Mouse (Mus musculus): ENCODE results near the gene Nelfa. TPM values are rescaled to one million over a fixed set of nuclear protein-coding genes. Genes with fewer than 3 reads are reported as not detected.
"Not testable (repeated sequence)": the region's sequence is repeated elsewhere in the genome, so short reads cannot be mapped to it uniquely, and the experiment has no call there.

Nelfa gene
- polyA plus RNA-seq, 1 experiment = 22.0 TPM

DNA sequence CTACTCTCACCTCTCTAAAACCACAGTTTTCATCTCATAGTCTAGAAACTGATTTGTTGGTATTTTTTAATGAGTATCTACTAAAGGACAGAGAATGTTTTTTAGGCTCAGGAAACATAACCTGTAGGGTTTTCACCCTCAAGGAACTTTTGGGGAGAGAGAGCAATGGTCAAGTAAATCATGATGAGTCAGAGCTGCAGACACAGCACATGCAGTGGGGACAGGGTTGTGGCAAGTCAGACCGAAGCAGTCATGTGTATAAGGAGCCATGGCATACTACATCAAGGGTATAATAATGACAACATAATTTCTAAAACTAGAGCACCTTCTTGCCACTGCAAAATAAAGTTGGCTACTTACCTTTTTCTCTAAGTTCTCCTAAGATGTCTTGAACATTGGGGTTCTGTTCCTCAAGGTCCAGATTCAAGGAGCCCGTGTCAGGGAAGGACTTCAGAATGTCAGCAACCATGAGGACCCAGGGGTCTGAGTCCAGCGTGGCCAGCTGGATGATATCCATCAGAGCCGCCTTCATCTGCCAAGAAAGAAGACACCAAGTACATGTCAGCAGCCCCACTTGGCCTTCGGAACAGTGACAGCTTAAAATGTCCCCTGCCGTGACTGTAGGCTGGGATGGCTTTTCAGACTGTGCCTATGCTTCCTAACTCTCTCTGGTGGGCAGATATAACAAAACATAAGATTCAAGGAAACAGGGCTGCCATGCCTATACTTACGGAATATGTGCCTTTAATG, 14.6 kb downstream of the Nelfa start:
- H3K4me1 ChIP-seq (ENCODE audit: control insufficient read depth, insufficient read depth, low read length) = no peaks in the 10 kb centered on the region
- H3K4me3 ChIP-seq (ENCODE audit: insufficient read depth, low read length) = no peak overlapping the region
- no peak for TF ChIP-seq POLR2A (IDR thresholded peaks at IDR 0.05; ENCODE audit: low read depth, low read length)
- no peak for TF ChIP-seq CTCF (IDR thresholded peaks at IDR 0.05; ENCODE audit: borderline replicate concordance, insufficient read depth, low read length)
- H3K27ac ChIP-seq (ENCODE audit: insufficient read depth, low read length) = no peak overlapping the region

DNA sequence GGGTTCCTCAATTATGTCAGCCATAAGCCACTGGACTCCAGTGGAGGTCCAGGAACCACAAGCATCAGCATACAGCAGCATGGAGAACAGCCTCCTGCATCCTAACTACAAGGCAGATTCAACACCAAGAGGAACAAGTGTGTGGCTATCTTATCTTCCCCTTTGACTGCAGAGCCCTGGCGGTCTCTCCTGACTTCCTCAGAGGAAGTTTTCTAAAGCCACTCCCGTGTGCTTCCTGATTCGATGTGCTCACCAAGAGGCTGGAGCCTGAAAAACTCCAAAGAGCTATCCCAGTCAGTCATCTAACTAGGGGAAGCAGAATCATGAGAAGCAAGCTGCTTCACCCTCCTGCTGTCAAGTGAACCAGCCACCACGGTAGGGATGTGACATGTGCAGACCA, 15.3 kb downstream of the Nelfa start:
- TF ChIP-seq POLR2A (IDR thresholded peaks at IDR 0.05; ENCODE audit: low read depth, low read length) = no peak
- TF ChIP-seq CTCF (IDR thresholded peaks at IDR 0.05; ENCODE audit: borderline replicate concordance, insufficient read depth, low read length) = no peak
- no peak overlapping the region for H3K4me3 ChIP-seq (ENCODE audit: insufficient read depth, low read length)
- H3K27ac ChIP-seq (ENCODE audit: insufficient read depth, low read length) = no peak overlapping the region
- H3K4me1 ChIP-seq (ENCODE audit: control insufficient read depth, insufficient read depth, low read length) = no peaks in the 10 kb centered on the region

- no peak for TF ChIP-seq POLR2A (IDR thresholded peaks at IDR 0.05; ENCODE audit: low read depth, low read length)
- no peak for TF ChIP-seq CTCF (IDR thresholded peaks at IDR 0.05; ENCODE audit: borderline replicate concordance, insufficient read depth, low read length)
- Histone ChIP-seq H3K4me3 (ENCODE audit: insufficient read depth, low read length) (no peak overlapping the region), H3K4me1 (ENCODE audit: control insufficient read depth, insufficient read depth, low read length) (no peaks in the 10 kb centered on the region), H3K27ac (ENCODE audit: insufficient read depth, low read length) (no peak overlapping the region)
Measured at GRCm38 (mm10) chr5:33920037-33920436, 16.2 kb downstream of the Nelfa start.

DNA sequence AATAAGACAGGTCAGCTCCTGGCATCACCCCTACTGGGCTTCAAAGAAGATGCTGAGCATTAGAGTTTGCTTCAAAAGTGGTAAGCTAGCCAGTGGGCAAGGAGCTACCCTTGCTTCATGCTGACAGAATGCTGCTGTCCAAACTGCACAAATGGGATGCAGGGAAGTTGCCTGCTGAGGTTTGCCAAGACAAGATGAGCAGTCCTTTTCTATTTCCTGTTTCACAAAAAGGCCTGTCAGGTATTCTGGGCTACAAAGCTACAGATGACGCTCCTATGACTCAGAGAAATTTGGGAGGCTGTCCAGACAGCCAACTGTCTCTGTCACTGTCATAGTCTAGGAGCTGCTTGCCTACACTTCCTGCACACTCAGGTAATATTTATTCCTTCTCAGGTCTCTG, 16.7 kb downstream of the Nelfa start:
- no peaks in the 10 kb centered on the region for H3K4me1 ChIP-seq (ENCODE audit: control insufficient read depth, insufficient read depth, low read length)
- H3K27ac ChIP-seq (ENCODE audit: insufficient read depth, low read length) = no peak overlapping the region
- no peak overlapping the region for H3K4me3 ChIP-seq (ENCODE audit: insufficient read depth, low read length)
- TF ChIP-seq POLR2A (IDR thresholded peaks at IDR 0.05; ENCODE audit: low read depth, low read length) (no peak), CTCF (IDR thresholded peaks at IDR 0.05; ENCODE audit: borderline replicate concordance, insufficient read depth, low read length) (no peak)

GRCm38 (mm10) chr5:33916616-33917015, 19.6 kb downstream of the Nelfa start:
- not testable (repeated sequence) for H3K27ac ChIP-seq (ENCODE audit: insufficient read depth, low read length); H3K4me3 ChIP-seq (ENCODE audit: insufficient read depth, low read length); H3K4me1 ChIP-seq (ENCODE audit: control insufficient read depth, insufficient read depth, low read length)

GRCm38 (mm10) chr5:33915031-33915430, 21.2 kb downstream of the Nelfa start:
- H3K27ac ChIP-seq (ENCODE audit: insufficient read depth, low read length); H3K4me1 ChIP-seq (ENCODE audit: control insufficient read depth, insufficient read depth, low read length); H3K4me3 ChIP-seq (ENCODE audit: insufficient read depth, low read length): not testable (repeated sequence)

DNA sequence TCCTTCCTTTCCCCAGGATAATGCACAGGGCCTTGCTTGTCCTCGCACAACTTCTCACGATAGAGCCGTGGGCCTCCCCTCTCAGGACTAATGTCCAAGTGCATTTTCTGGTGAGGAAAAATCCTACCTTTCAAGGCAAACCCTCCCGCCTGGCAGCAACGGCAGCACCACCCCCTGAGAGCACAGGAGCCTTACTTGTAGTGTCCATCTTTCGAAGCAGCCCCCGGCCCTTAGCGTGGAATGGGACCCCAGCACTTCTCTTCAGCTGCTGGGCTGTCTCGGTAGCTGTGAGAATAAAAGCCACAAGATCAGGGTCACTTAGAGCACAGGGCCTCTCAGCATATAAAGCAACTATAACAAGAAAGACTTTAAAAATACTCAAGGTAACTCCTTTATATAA, 33.0 kb downstream of the Nelfa start:
- TF ChIP-seq POLR2A (IDR thresholded peaks at IDR 0.05; ENCODE audit: low read depth, low read length) (no peak), CTCF (IDR thresholded peaks at IDR 0.05; ENCODE audit: borderline replicate concordance, insufficient read depth, low read length) (no peak)
- H3K4me1 ChIP-seq (ENCODE audit: control insufficient read depth, insufficient read depth, low read length) = no peaks in the 10 kb centered on the region
- H3K4me3 ChIP-seq (ENCODE audit: insufficient read depth, low read length) = no peak overlapping the region
- no peak overlapping the region for H3K27ac ChIP-seq (ENCODE audit: insufficient read depth, low read length)

DNA sequence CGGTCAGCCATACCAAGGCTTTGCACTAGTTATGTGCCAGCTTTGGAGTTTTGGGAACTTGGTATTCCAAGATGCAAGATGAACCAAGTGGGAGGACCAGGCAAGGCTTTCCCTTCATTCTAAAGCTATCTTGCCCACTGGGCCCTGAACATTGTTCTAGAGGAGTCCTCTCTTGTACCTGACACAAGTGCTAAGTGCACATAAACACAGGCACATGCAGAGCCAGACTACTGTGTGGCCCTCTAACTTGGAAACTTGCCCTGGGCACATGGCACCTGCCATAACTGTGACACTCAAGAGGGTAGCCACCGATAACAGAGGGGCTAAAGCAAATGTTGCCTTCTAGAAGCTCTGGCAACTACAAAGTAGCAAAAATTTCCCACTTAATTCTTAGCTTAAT, 33.5 kb downstream of the Nelfa start:
- TF ChIP-seq CTCF (IDR thresholded peaks at IDR 0.05; ENCODE audit: borderline replicate concordance, insufficient read depth, low read length) (no peak), POLR2A (IDR thresholded peaks at IDR 0.05; ENCODE audit: low read depth, low read length) (no peak)
- H3K4me1 ChIP-seq (ENCODE audit: control insufficient read depth, insufficient read depth, low read length) = no peaks in the 10 kb centered on the region
- no peak overlapping the region for H3K27ac ChIP-seq (ENCODE audit: insufficient read depth, low read length)
- H3K4me3 ChIP-seq (ENCODE audit: insufficient read depth, low read length) = no peak overlapping the region

- H3K4me1 ChIP-seq (ENCODE audit: control insufficient read depth, insufficient read depth, low read length) = no peaks in the 10 kb centered on the region
- no peak overlapping the region for H3K27ac ChIP-seq (ENCODE audit: insufficient read depth, low read length)
- no peak for TF ChIP-seq POLR2A (IDR thresholded peaks at IDR 0.05; ENCODE audit: low read depth, low read length)
- TF ChIP-seq CTCF (IDR thresholded peaks at IDR 0.05; ENCODE audit: borderline replicate concordance, insufficient read depth, low read length) = no peak
- no peak overlapping the region for H3K4me3 ChIP-seq (ENCODE audit: insufficient read depth, low read length)
Measured at GRCm38 (mm10) chr5:33901278-33901677, 34.9 kb downstream of the Nelfa start.

- TF ChIP-seq CTCF (IDR thresholded peaks at IDR 0.05; ENCODE audit: borderline replicate concordance, insufficient read depth, low read length) (no peak), POLR2A (IDR thresholded peaks at IDR 0.05; ENCODE audit: low read depth, low read length) (no peak)
- no peak overlapping the region for H3K4me3 ChIP-seq (ENCODE audit: insufficient read depth, low read length)
- H3K27ac ChIP-seq (ENCODE audit: insufficient read depth, low read length) = no peak overlapping the region
- H3K4me1 ChIP-seq (ENCODE audit: control insufficient read depth, insufficient read depth, low read length) = no peaks in the 10 kb centered on the region
Measured at GRCm38 (mm10) chr5:33900701-33901263, 35.4 kb downstream of the Nelfa start.

Data from embryonic fibroblast, embryonic 13.5 days (primary cell).